Mouse (Mus musculus) hindbrain, embryonic 15.5 days (tissue): Measurements from ENCODE around the gene Ms4a4d. TPM values are rescaled to one million over a fixed set of nuclear protein-coding genes. Genes with fewer than 3 reads are reported as not detected.
"Not testable (repeated sequence)": the region's sequence is repeated elsewhere in the genome, so short reads cannot be mapped to it uniquely, and the experiment has no call there.

Experiments used
- ATAC-seq: fragments of 200-750 bp; cut with Nextera tagmentation; 2 replicates; pipeline ENCODE4 v1.8.0; 2017; ENCODE audit warnings: low read depth, moderate number of reproducible peaks, moderate TSS enrichment; ENCODE audit not compliant: low FRiP score
- H3K27ac ChIP-seq: fragments of 300-500 bp; sonication (generic); replicated peaks from 2 replicates; pipeline ENCODE4 v1.5.1; 2015; ENCODE audit warnings: mild to moderate bottlenecking, inconsistent platforms
- H3K27me3 ChIP-seq: fragments of 300-500 bp; sonication (generic); 2 replicates; pipeline ENCODE4 v1.6.1; 2015; ENCODE audit warnings: control low read depth, inconsistent platforms
- H3K36me3 ChIP-seq: fragments of 300-500 bp; sonication (generic); 2 replicates; pipeline ENCODE4 v1.6.1; 2015; ENCODE audit warnings: control low read depth, inconsistent platforms
- H3K4me1 ChIP-seq: fragments of 300-500 bp; sonication (generic); replicated peaks from 2 replicates; pipeline ENCODE4 v1.6.1; 2015; ENCODE audit warnings: control low read depth, inconsistent platforms
- H3K4me2 ChIP-seq: fragments of 300-500 bp; sonication (generic); 2 replicates; pipeline ENCODE4 v1.6.1; 2015; ENCODE audit warnings: moderate library complexity, mild to moderate bottlenecking, inconsistent platforms
- H3K4me3 ChIP-seq: fragments of 300-500 bp; sonication (generic); 2 replicates; pipeline ENCODE4 v1.5.1; 2015; ENCODE audit warnings: mild to moderate bottlenecking, inconsistent platforms
- H3K9ac ChIP-seq: fragments of 300-500 bp; sonication (generic); 2 replicates; pipeline ENCODE4 v1.6.1; 2015; ENCODE audit warnings: inconsistent platforms
- H3K9me3 ChIP-seq: fragments of 300-500 bp; sonication (generic); 2 replicates; pipeline ENCODE4 v1.6.1; 2016; ENCODE audit warnings: control low read depth, inconsistent platforms
- WGBS: fragments of 180-500 bp; shearing (Covaris S2); methylation state at CpG from one replicate; pipeline ENCODE4 v1.1.7; 2015; 5-methylcytosine and 5-hydroxymethylcytosine counted together
- polyA plus RNA-seq: library from polyadenylated mRNA; unstranded; fragments of >200 nt; fragmentation: Nextera tagmentation; extraction: Ambion mirVana; gene quantifications from 2 replicates; pipeline ENCODE4 v1.2.1, GENCODE M21; 2015

Gene Ms4a4d
- 0.10 TPM in 1 of 2 replicates, not detected in the other for polyA plus RNA-seq

DNA sequence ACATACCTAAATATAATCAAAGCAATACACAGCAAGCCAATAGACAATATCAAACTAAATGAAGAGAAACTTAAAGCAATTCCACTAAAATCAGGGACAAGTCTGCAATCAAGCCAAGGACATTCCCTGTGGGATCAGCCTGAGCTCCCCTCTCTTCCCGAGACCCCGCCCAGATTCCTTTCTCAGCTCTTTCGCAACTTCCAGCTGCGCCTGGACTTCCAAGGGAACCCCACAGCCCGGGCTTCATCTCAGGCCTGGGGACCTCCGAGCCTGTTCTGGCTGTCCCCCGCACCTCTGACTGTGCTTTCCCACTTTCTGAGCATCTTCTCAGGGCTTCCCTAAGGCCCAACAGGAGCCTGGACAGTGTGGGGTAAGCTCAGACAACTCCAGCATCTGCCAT is at the start of gene Ms4a4d:
Gene Ms4a4d (plus strand): TSS at position 209 of the 400 bp plus-strand sequence.
- ATAC-seq = no peak

DNA sequence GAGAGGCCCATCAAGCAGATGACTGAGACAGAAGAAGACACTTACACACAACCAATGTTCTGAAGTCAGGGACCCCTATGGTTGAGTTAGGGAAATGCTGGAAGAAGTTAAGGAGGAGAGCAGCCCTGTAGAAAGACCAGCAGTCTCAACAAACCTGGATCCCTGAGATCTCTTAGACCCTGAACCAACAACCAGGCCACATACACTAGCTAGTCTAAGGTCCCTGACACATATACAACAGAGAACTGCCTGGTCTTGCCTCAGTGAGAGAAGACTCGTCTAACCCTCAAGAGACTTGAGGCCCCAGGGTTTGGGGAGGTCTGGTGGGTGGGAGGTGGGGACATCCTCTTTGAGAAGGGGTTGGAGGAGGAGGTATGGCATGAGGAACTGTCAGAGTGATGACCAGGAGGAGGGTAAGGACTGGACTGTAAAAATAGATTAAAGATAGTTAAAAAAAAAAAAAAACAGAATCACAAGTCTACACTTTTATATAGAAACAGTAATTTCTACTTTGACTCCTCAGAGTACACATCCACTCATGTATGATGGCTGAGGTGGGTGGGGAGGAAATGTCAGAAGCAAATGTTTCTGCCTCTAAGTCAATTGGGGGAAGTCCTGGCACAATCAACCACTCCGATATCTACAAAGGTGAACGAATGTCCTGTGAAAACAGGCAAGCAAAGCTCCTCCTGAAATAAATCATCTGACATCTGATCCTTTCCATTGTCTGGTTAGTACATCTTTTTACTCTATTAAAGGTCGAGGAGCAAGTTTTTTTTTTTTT is 45.0 kb upstream of the Ms4a4d start:
- H3K9me3 ChIP-seq = no peaks in the 10 kb centered on the region
- H3K4me1 ChIP-seq = no peaks in the 10 kb centered on the region
- H3K27me3 ChIP-seq = no peaks in the 10 kb centered on the region
- no peak overlapping the region for H3K4me3 ChIP-seq
- no peak overlapping the region for H3K9ac ChIP-seq
- no peak for ATAC-seq
- no peak overlapping the region for H3K4me2 ChIP-seq
- no peaks in the 10 kb centered on the region for H3K36me3 ChIP-seq
- 68% methylated on average over 4 of the region's 4 CpGs for WGBS
- H3K27ac ChIP-seq = no peak overlapping the region

More for the DNA sequence above, at the start of gene Ms4a4d:
- 13% methylated on average over 7 of the region's 7 CpGs for WGBS
- H3K27me3 ChIP-seq = no peaks in the 10 kb centered on the region
- H3K36me3 ChIP-seq = no peaks in the 10 kb centered on the region
- H3K4me2 ChIP-seq = no peak within 1 kb of the TSS
- no peaks in the 10 kb centered on the region for H3K9me3 ChIP-seq
- no peak within 1 kb of the TSS for H3K9ac ChIP-seq
- no peak within 1 kb of the TSS for H3K4me3 ChIP-seq
- H3K4me1 ChIP-seq = no peaks in the 10 kb centered on the region
- H3K27ac ChIP-seq = no peak within 1 kb of the TSS

DNA sequence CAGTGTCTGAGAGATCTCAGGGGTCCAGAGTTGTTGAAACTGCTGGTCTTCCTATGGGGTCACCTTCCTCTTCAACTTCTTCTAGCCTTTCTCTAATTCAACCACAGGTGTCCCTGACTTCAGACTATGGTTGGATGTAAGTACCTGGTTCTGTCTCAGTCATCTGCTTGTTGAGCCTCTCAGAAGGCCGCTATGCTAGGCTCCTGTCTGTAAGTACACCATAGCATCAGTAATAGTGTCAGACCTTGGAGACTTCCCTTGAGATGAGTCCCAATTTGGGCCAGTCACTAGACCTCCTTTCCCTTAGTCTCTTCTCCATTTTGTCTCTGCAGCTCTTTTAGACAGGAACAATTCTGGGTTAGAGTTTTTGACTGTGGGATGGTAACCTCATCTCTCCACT is 43.9 kb upstream of the Ms4a4d start:
- Histone ChIP-seq H3K36me3 (no peaks in the 10 kb centered on the region), H3K27me3 (no peaks in the 10 kb centered on the region), H3K4me3 (no peak overlapping the region), H3K4me1 (no peaks in the 10 kb centered on the region), H3K27ac (no peak overlapping the region), H3K9ac (no peak overlapping the region), H3K4me2 (no peak overlapping the region), H3K9me3 (no peaks in the 10 kb centered on the region)
- 88% methylated on average over 1 of the region's 1 CpGs for WGBS
- ATAC-seq = no peak

DNA sequence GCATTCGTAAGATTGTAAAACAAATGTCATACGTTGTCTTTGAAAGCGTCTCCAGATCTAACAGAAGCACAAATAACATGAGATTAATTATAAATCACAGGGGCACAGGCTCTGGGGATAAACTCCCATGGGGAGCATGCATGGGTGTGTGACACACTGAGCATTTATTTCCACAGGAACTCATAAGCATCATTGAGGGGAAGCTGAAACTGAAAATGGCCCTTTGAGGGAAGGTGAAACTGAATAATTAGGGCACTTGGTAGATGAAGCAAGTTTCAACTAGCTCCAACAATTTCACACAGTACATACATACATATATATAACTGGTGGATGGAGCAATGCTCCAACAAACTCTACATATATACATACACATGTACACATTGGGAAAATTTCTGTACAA is 42.1 kb upstream of the Ms4a4d start:
- Histone ChIP-seq H3K4me2 (no peak overlapping the region), H3K4me1 (no peaks in the 10 kb centered on the region), H3K27me3 (no peaks in the 10 kb centered on the region), H3K9me3 (no peaks in the 10 kb centered on the region), H3K27ac (no peak overlapping the region), H3K9ac (no peak overlapping the region), H3K4me3 (no peak overlapping the region), H3K36me3 (no peaks in the 10 kb centered on the region)
- WGBS = 90% methylated on average over 3 of the region's 3 CpGs
- no peak for ATAC-seq

DNA sequence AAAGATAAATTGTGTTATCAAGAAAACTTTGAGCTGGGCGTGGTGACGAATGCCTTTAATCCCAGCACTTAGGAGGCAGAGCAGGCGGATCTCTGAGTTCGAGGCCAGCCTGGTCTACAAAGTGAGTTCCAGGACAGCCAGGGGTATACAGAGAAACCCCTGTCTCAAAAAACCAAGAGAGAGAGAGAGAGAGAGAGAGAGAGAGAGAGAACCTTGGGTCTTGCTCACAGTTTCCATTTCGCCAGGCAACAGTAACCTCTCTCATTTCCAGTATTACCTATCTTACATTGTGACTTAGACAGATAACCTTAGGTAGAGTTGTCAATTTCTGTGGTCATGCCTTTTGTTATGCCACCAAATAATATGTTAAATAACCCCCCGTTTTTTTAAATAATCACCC is 40.2 kb upstream of the Ms4a4d start:
- H3K36me3 ChIP-seq = no peaks in the 10 kb centered on the region
- no peak overlapping the region for H3K4me2 ChIP-seq
- H3K4me1 ChIP-seq = no peaks in the 10 kb centered on the region
- no peaks in the 10 kb centered on the region for H3K27me3 ChIP-seq
- no peak overlapping the region for H3K9ac ChIP-seq
- H3K27ac ChIP-seq = no peak overlapping the region
- no peak overlapping the region for H3K4me3 ChIP-seq
- no peak for ATAC-seq
- no peaks in the 10 kb centered on the region for H3K9me3 ChIP-seq
- 91% methylated on average over 6 of the region's 6 CpGs for WGBS

DNA sequence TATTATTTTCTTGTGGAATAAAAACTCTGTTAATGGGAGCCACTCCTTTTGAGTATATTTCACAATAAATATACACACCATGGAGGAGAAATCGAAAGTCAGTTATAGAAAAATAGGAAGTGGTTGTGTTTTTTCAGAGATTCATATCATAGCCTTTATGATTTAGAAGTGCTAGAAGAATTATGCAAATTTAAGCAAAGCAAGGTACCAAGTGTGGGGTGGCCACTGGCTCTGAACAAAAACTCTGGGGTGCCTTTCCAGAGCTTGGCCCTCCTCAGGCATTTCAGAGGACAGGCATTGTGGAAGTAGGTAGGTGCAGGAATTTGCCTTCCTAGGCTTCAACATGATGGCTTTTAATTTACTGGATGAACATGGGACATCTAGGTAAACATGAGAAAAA is 39.3 kb upstream of the Ms4a4d start:
- H3K9me3 ChIP-seq, ATAC-seq, H3K9ac ChIP-seq, H3K4me3 ChIP-seq, H3K27ac ChIP-seq, H3K27me3 ChIP-seq, H3K36me3 ChIP-seq, H3K4me1 ChIP-seq, H3K4me2 ChIP-seq: not testable (repeated sequence)
- WGBS = 90% methylated on average over 1 of the region's 1 CpGs

DNA sequence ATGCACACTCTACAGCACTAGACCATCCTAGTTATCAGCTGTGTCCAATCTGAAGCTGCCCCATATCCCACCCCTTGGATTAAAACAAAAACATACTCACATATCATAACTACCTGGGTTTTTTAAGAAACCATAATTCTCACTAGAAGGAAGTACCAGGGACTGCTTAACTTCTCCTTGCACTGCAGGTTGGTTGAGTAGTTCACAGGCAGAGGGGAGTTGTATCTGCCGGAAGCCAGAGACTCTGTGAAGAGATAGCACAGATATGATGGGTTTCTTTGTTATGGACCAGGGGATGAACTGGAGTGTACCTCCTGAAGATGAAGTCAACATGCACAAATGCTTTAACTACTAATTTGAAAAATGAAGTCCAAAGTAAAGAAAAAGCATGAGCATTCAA is 35.8 kb upstream of the Ms4a4d start:
- no peaks in the 10 kb centered on the region for H3K4me1 ChIP-seq
- no peak overlapping the region for H3K4me2 ChIP-seq
- WGBS = 92% methylated on average over 1 of the region's 1 CpGs
- no peak for ATAC-seq
- H3K27ac ChIP-seq = no peak overlapping the region
- H3K9me3 ChIP-seq = no peaks in the 10 kb centered on the region
- no peak overlapping the region for H3K9ac ChIP-seq
- H3K4me3 ChIP-seq = no peak overlapping the region
- H3K36me3 ChIP-seq = no peaks in the 10 kb centered on the region
- no peaks in the 10 kb centered on the region for H3K27me3 ChIP-seq

DNA sequence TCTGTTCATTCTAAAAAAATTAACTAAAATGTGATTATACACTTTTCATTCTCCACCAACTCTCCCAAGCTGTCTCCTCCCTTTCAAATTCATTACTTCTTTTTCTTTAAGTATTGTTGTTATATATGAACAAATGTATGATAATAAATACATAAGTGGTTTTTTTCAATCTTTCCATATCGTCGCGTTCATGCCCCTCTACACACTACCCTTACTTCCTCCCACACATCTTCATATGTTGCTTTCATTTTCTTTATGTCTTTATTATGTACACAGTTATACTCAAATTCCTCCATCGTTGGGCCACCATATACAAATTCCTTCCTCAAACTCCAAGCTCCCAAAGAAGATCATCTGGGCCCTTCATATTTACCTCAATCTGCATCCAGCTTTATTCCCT is 35.3 kb upstream of the Ms4a4d start:
- Histone ChIP-seq H3K4me3 (no peak overlapping the region), H3K27ac (no peak overlapping the region), H3K9ac (no peak overlapping the region), H3K27me3 (no peaks in the 10 kb centered on the region), H3K36me3 (no peaks in the 10 kb centered on the region), H3K4me2 (no peak overlapping the region), H3K9me3 (no peaks in the 10 kb centered on the region), H3K4me1 (no peaks in the 10 kb centered on the region)
- ATAC-seq = no peak
- 89% methylated on average over 4 of the region's 4 CpGs for WGBS

DNA sequence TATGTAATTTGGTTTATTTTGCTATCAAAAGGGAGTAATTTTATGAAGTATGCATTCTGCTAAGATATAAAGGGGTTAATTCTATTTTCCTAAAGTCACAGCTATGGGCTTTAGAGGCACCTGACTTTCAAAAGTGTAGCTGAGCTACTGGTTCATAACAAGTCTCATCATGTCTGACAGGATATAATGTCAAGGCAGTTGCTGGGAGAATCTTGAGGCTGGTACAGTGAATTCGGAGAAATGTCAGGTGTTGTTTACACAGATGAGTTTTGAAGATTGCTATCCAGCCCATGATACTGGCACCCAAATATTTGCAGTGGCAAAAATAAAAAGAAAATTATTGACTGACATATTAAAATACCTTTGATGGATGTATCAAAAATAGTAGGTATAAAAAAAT is 31.7 kb upstream of the Ms4a4d start:
- no peaks in the 10 kb centered on the region for H3K9me3 ChIP-seq
- H3K27me3 ChIP-seq = no peaks in the 10 kb centered on the region
- H3K4me3 ChIP-seq = no peak overlapping the region
- no peak for ATAC-seq
- 88% methylated on average over 1 of the region's 1 CpGs for WGBS
- no peak overlapping the region for H3K4me2 ChIP-seq
- H3K4me1 ChIP-seq = no peaks in the 10 kb centered on the region
- H3K9ac ChIP-seq = no peak overlapping the region
- H3K36me3 ChIP-seq = no peaks in the 10 kb centered on the region
- no peak overlapping the region for H3K27ac ChIP-seq

DNA sequence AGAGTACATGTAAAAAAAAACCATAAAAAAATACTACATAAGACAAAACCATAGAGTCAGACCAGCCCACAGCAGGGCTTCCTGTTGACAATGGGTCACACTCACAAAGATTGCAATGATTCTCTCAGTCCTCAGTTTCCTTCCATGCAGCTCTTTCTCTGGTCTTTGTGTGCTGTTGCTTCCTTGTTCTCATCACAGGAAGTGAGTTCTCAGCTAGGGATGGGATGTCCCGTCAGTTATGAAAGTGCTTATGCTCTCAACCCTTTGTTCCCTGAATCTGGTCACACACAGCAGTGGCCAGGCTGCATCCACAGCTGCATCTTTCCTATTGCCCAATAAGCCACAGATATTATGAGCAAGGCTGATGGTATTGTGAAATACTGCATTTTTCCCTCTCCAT is 23.1 kb upstream of the Ms4a4d start:
- H3K27ac ChIP-seq = no peak overlapping the region
- H3K4me2 ChIP-seq = no peak overlapping the region
- no peaks in the 10 kb centered on the region for H3K36me3 ChIP-seq
- H3K4me3 ChIP-seq = no peak overlapping the region
- no peaks in the 10 kb centered on the region for H3K4me1 ChIP-seq
- WGBS = 56% methylated on average over 1 of the region's 1 CpGs
- ATAC-seq = no peak
- no peaks in the 10 kb centered on the region for H3K9me3 ChIP-seq
- no peaks in the 10 kb centered on the region for H3K27me3 ChIP-seq
- no peak overlapping the region for H3K9ac ChIP-seq

DNA sequence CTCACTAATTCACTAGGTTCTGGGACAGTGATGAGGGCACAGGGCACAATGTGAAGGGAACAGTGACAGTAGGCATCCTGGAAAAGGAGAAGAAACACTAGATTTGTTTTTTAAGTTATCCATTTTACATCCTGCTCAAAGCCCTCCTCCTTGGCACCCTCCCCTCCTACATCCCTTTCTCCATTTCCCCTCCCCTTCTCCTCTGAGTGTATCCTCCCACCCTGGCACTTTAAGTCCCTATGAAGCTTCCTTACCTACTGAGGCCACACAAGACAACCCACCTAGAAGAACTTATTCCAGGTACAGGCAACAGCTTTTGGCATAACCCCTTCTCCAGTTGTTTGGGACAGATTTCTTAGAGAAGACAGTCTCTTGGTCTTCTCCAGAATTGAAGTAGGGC is 20.4 kb upstream of the Ms4a4d start, which contains the start of gene Ms4a6b:
Gene Ms4a6b (plus strand): TSS at position 267 of the 400 bp plus-strand sequence.
- H3K9ac ChIP-seq = no peak within 1 kb of the TSS
- no peaks in the 10 kb centered on the region for H3K4me1 ChIP-seq
- H3K27me3 ChIP-seq = no peaks in the 10 kb centered on the region
- no peak for ATAC-seq
- H3K36me3 ChIP-seq = no peaks in the 10 kb centered on the region
- no peak within 1 kb of the TSS for H3K27ac ChIP-seq
- H3K4me3 ChIP-seq = no peak within 1 kb of the TSS
- no peak within 1 kb of the TSS for H3K4me2 ChIP-seq
- H3K9me3 ChIP-seq = no peaks in the 10 kb centered on the region

DNA sequence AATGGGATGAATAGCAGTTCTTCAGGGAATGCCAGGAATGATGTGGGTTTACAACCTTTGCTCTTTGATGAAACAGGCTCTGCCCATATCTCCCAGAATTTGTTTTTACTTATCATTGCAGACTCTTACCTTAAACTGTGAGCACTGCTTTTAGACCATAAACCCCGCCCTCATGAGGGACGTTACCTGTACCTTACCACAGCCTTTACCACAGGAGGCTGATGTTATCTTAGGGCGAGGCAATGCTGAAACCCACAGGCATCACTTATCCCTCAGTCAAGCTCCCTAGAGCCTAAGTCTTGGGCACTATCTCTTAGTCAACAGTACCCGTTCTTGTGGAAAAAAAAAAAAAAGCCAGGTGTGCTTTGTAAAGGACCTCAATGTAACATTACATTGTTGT is 19.8 kb upstream of the Ms4a4d start:
- 83% methylated on average over 4 of the region's 4 CpGs for WGBS
- Histone ChIP-seq H3K27me3 (no peaks in the 10 kb centered on the region), H3K9ac (no peak overlapping the region), H3K4me1 (no peaks in the 10 kb centered on the region), H3K4me2 (no peak overlapping the region), H3K4me3 (no peak overlapping the region), H3K36me3 (no peaks in the 10 kb centered on the region), H3K9me3 (no peaks in the 10 kb centered on the region), H3K27ac (no peak overlapping the region)
- no peak for ATAC-seq

DNA sequence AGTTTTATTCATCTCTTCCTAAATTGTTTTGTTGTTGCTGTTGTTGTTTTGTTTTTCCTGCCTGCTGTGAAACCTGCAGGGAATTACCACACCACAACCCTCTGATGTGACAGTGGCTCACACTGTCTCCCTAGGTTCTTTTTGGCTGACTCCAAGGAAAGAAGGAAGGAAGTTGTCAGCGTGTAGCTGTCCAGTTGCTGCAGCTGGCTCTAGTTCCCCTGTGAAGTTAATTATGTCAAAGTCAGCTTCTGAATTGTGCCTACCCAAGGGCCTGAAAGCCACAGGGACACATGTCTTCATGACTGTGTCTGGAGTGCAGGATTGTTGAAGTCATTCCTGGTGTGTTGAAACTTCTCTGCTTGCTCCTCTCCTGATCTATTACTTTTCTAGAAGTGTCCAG is 19.2 kb upstream of the Ms4a4d start:
- not testable (repeated sequence) for H3K4me3 ChIP-seq, H3K36me3 ChIP-seq, H3K9me3 ChIP-seq, ATAC-seq, H3K4me2 ChIP-seq, H3K9ac ChIP-seq, H3K4me1 ChIP-seq, H3K27ac ChIP-seq, H3K27me3 ChIP-seq
- 79% methylated on average over 1 of the region's 1 CpGs for WGBS
